Mouse (Mus musculus) intestine, postnatal 0 days (tissue): ENCODE results near the gene Uba52. TPM values are rescaled to one million over a fixed set of nuclear protein-coding genes. Genes with fewer than 3 reads are reported as not detected.

Experiments
- ATAC-seq: fragments of 200-750 bp; cut with Nextera tagmentation; 2 replicates; pipeline ENCODE4 v1.8.0; 2017; ENCODE audit warnings: mild to moderate bottlenecking, moderate TSS enrichment, moderate library complexity
- H3K27ac ChIP-seq: fragments of 300-500 bp; sonication (generic); 2 replicates; pipeline ENCODE4 v1.5.1; 2014; ENCODE audit warnings: mild to moderate bottlenecking, low read depth, low read length, moderate library complexity
- H3K27me3 ChIP-seq: fragments of 300-500 bp; sonication (generic); replicated peaks from 2 replicates; pipeline ENCODE4 v1.6.1; 2014; ENCODE audit warnings: low read length, mixed read lengths; ENCODE audit not compliant: control insufficient read depth, insufficient read depth
- H3K36me3 ChIP-seq: fragments of 300-500 bp; sonication (generic); 2 replicates; pipeline ENCODE4 v1.6.1; 2014; ENCODE audit warnings: mild to moderate bottlenecking, moderate library complexity; ENCODE audit not compliant: control insufficient read depth, insufficient read depth
- H3K4me1 ChIP-seq: fragments of 300-500 bp; sonication (generic); replicated peaks from 2 replicates; pipeline ENCODE4 v1.6.1; 2014; ENCODE audit warnings: antibody characterized with exemption, low read length, mixed read lengths; ENCODE audit not compliant: control insufficient read depth, insufficient read depth
- H3K4me2 ChIP-seq: fragments of 300-500 bp; sonication (generic); replicated peaks from 2 replicates; pipeline ENCODE4 v1.6.1; 2014; ENCODE audit warnings: low read depth, mild to moderate bottlenecking, moderate library complexity
- H3K4me3 ChIP-seq: fragments of 300-500 bp; sonication (generic); 2 replicates; pipeline ENCODE4 v1.5.1; 2014; ENCODE audit warnings: low read depth, low read length
- H3K9ac ChIP-seq: fragments of 300-500 bp; sonication (generic); 2 replicates; pipeline ENCODE4 v1.6.1; 2014; ENCODE audit warnings: mild to moderate bottlenecking, low read depth, low read length
- H3K9me3 ChIP-seq: fragments of 300-500 bp; sonication (generic); 2 replicates; pipeline ENCODE4 v1.6.1; 2016; ENCODE audit warnings: mixed run types; ENCODE audit not compliant: control insufficient read depth
- CTCF ChIP-seq: sonication (generic); IDR thresholded peaks from 2 replicates; pipeline ENCODE4 v1.5.1; 2016; ENCODE audit warnings: low read depth, mild to moderate bottlenecking, control low read depth, antibody characterized with exemption, moderate library complexity
- WGBS: fragments of 180-500 bp; shearing (Covaris S2); extraction: QIAGEN DNeasy Blood & Tissue Kit; methylation state at CpG from one replicate; pipeline ENCODE4 v1.1.7; 2014; 5-methylcytosine and 5-hydroxymethylcytosine counted together
- polyA plus RNA-seq: library from polyadenylated mRNA; unstranded; fragments of >200 nt; fragmentation: Nextera tagmentation; extraction: Ambion mirVana; gene quantifications from 2 replicates; pipeline ENCODE4 v1.2.1, GENCODE M21; 2015

The Uba52 gene
- polyA plus RNA-seq, 1 experiment from 2014 or later, result 863 TPM

GRCm38 (mm10) chr8:70486191-70486681 lies 24.4 kb downstream of the Uba52 start:
- TF ChIP-seq CTCF, result no peak
- ATAC-seq, result no peak
- Histone ChIP-seq H3K4me3 (no peak overlapping the region), H3K27ac (no peak overlapping the region), H3K4me2 (no peak overlapping the region), H3K27me3 (peaks cover 68% of the 10 kb centered on the region), H3K9ac (no peak overlapping the region), H3K9me3 (no peaks in the 10 kb centered on the region), H3K36me3 (no peaks in the 10 kb centered on the region), H3K4me1 (peaks cover 6% of the 10 kb centered on the region)
- WGBS, result 65% methylated on average over 7 of the region's 7 CpGs

- WGBS, result 59% methylated on average over 2 of the region's 2 CpGs
- Histone ChIP-seq H3K36me3 (no peaks in the 10 kb centered on the region), H3K27me3 (peaks cover 35% of the 10 kb centered on the region)
Observed at GRCm38 (mm10) chr8:70482943-70483342, 27.7 kb downstream of the Uba52 start.

GRCm38 (mm10) chr8:70481908-70482307 lies 28.7 kb downstream of the Uba52 start:
- WGBS, result 54% methylated on average over 3 of the region's 3 CpGs
- H3K27ac ChIP-seq, result no peak overlapping the region
- no peak overlapping the region for H3K4me3 ChIP-seq
- H3K27me3 ChIP-seq, result peaks cover 26% of the 10 kb centered on the region
- no peak overlapping the region for H3K4me2 ChIP-seq
- peaks cover 6% of the 10 kb centered on the region; the same call in 1 of the 2 replicates for H3K4me1 ChIP-seq
- no peak overlapping the region for H3K9ac ChIP-seq
- TF ChIP-seq CTCF, result no peak
- no peaks in the 10 kb centered on the region for H3K9me3 ChIP-seq
- H3K36me3 ChIP-seq, result no peaks in the 10 kb centered on the region
- no peak for ATAC-seq

More at GRCm38 (mm10) chr8:70482943-70483342, 27.7 kb downstream of the Uba52 start:
- TF ChIP-seq CTCF, result no peak
- Histone ChIP-seq H3K4me3 (no peak overlapping the region), H3K27ac (no peak overlapping the region), H3K9ac (no peak overlapping the region), H3K4me2 (no peak overlapping the region), H3K4me1 (no peaks in the 10 kb centered on the region; the same call in 1 of the 2 replicates), H3K9me3 (no peaks in the 10 kb centered on the region)
- no peak for ATAC-seq

GRCm38 (mm10) chr8:70477269-70477982 lies 33.2 kb downstream of the Uba52 start:
- Histone ChIP-seq H3K36me3 (no peaks in the 10 kb centered on the region), H3K4me2 (peak overlapping the region; percentile 86), H3K4me1 (peaks cover 6% of the 10 kb centered on the region; the same call in 1 of the 2 replicates), H3K9me3 (no peaks in the 10 kb centered on the region), H3K27me3 (no peaks in the 10 kb centered on the region), H3K27ac (peak overlapping the region; percentile 66), H3K4me3 (peak overlapping the region; percentile 71), H3K9ac (no peak overlapping the region)
- 3% methylated on average over 21 of the region's 21 CpGs for WGBS
- peak; percentile 40 for ATAC-seq
- TF ChIP-seq CTCF, result no peak

- ATAC-seq, result peak; percentile 90
Observed at GRCm38 (mm10) chr8:70476333-70477268, 34.0 kb downstream of the Uba52 start, which contains the start of gene Klhl26. TSS of gene Klhl26 (minus strand) at chr8:70476968.

GRCm38 (mm10) chr8:70471856-70472255 lies 38.7 kb downstream of the Uba52 start:
- Histone ChIP-seq H3K4me2 (no peak overlapping the region), H3K9me3 (no peaks in the 10 kb centered on the region), H3K27ac (no peak overlapping the region), H3K4me3 (no peak overlapping the region), H3K9ac (no peak overlapping the region), H3K36me3 (no peaks in the 10 kb centered on the region; the same call in 1 of the 2 replicates), H3K27me3 (no peaks in the 10 kb centered on the region), H3K4me1 (peaks cover 5% of the 10 kb centered on the region)
- TF ChIP-seq CTCF, result no peak
- 92% methylated on average over 7 of the region's 7 CpGs for WGBS
- ATAC-seq, result no peak

More at GRCm38 (mm10) chr8:70476333-70477268, 34.0 kb downstream of the Uba52 start, which contains the start of gene Klhl26:
- WGBS, result under 1% methylated on average over 53 of the region's 53 CpGs
- H3K9ac ChIP-seq, result peak within 1 kb of the TSS; percentile 85
- no peak for TF ChIP-seq CTCF
- peak within 1 kb of the TSS; percentile 71 for H3K4me3 ChIP-seq
- no peaks in the 10 kb centered on the region for H3K9me3 ChIP-seq
- peaks cover 6% of the 10 kb centered on the region; the same call in 1 of the 2 replicates for H3K4me1 ChIP-seq
- H3K4me2 ChIP-seq, result peak within 1 kb of the TSS; percentile 86
- H3K27me3 ChIP-seq, result no peaks in the 10 kb centered on the region
- peak within 1 kb of the TSS; percentile 86 for H3K27ac ChIP-seq
- no peaks in the 10 kb centered on the region for H3K36me3 ChIP-seq
